Mouse (Mus musculus) heart, embryonic 15.5 days (tissue): Measurements from ENCODE around the gene Sspn. TPM values are rescaled to one million over a fixed set of nuclear protein-coding genes. Genes with fewer than 3 reads are reported as not detected.

Experiments used
- ATAC-seq: fragments of 200-750 bp; cut with Nextera tagmentation; replicated peaks from 2 replicates; pipeline ENCODE4 v1.8.0; 2017; ENCODE audit warnings: low read depth, moderate TSS enrichment; ENCODE audit not compliant: insufficient number of reproducible peaks, insufficient read depth, low FRiP score
- H3K27ac ChIP-seq: fragments of 300-500 bp; sonication (generic); 2 replicates; pipeline ENCODE4 v1.5.1; 2015; ENCODE audit warnings: mild to moderate bottlenecking, inconsistent platforms
- H3K27me3 ChIP-seq: fragments of 300-500 bp; sonication (generic); 2 replicates; pipeline ENCODE4 v1.6.1; 2015; ENCODE audit warnings: inconsistent platforms
- H3K36me3 ChIP-seq: fragments of 300-500 bp; sonication (generic); 2 replicates; pipeline ENCODE4 v1.6.1; 2015; ENCODE audit warnings: mild to moderate bottlenecking, inconsistent platforms
- H3K4me1 ChIP-seq: fragments of 300-500 bp; sonication (generic); replicated peaks from 2 replicates; pipeline ENCODE4 v1.6.1; 2015; ENCODE audit warnings: inconsistent platforms
- H3K4me2 ChIP-seq: fragments of 300-500 bp; sonication (generic); 2 replicates; pipeline ENCODE4 v1.6.1; 2015; ENCODE audit warnings: inconsistent platforms, mild to moderate bottlenecking, moderate library complexity
- H3K4me3 ChIP-seq: fragments of 300-500 bp; sonication (generic); 2 replicates; pipeline ENCODE4 v1.5.1; 2015; ENCODE audit warnings: mild to moderate bottlenecking, inconsistent platforms
- H3K9ac ChIP-seq: fragments of 300-500 bp; sonication (generic); 2 replicates; pipeline ENCODE4 v1.6.1; 2015; ENCODE audit warnings: mild to moderate bottlenecking, inconsistent platforms
- H3K9me3 ChIP-seq: fragments of 300-500 bp; sonication (generic); replicated peaks from 2 replicates; pipeline ENCODE4 v1.6.1; 2016; ENCODE audit warnings: inconsistent platforms
- WGBS: fragments of 180-500 bp; shearing (Covaris S2); methylation state at CpG from one replicate; pipeline ENCODE4 v1.1.7; 2015; ENCODE audit warnings: mixed read lengths; 5-methylcytosine and 5-hydroxymethylcytosine counted together
- polyA plus RNA-seq: library from polyadenylated mRNA; unstranded; fragments of >200 nt; fragmentation: Nextera tagmentation; extraction: Ambion mirVana; gene quantifications from 2 replicates; pipeline ENCODE4 v1.2.1, GENCODE M21; 2015

The Sspn gene
- polyA plus RNA-seq, 1 experiment from 2014 or later = 71.4 TPM

- H3K4me3 ChIP-seq = no peak overlapping the region
- no peaks in the 10 kb centered on the region for H3K36me3 ChIP-seq
- H3K4me2 ChIP-seq = no peak overlapping the region
- WGBS = 36% methylated on average over 3 of the region's 3 CpGs
- no peak overlapping the region for H3K9ac ChIP-seq
- ATAC-seq = no peak
- H3K4me1 ChIP-seq = peaks cover 42% of the 10 kb centered on the region
- H3K27ac ChIP-seq = no peak overlapping the region
- no peaks in the 10 kb centered on the region for H3K9me3 ChIP-seq
- no peaks in the 10 kb centered on the region for H3K27me3 ChIP-seq
Measured at GRCm38 (mm10) chr6:146005935-146006564, 74.6 kb downstream of the Sspn start.

- peaks cover 43% of the 10 kb centered on the region for H3K4me1 ChIP-seq
- no peak overlapping the region for H3K9ac ChIP-seq
- ATAC-seq = no peak
- no peak overlapping the region for H3K4me2 ChIP-seq
- WGBS = 80% methylated on average over 3 of the region's 3 CpGs
- no peaks in the 10 kb centered on the region for H3K9me3 ChIP-seq
- no peak overlapping the region for H3K4me3 ChIP-seq
- H3K36me3 ChIP-seq = no peaks in the 10 kb centered on the region
- H3K27ac ChIP-seq = no peak overlapping the region
- no peaks in the 10 kb centered on the region for H3K27me3 ChIP-seq
Measured at GRCm38 (mm10) chr6:146006753-146007152, 75.3 kb downstream of the Sspn start.

- H3K27ac ChIP-seq = peak overlapping the region; percentile 75
- 19% methylated on average over 5 of the region's 5 CpGs for WGBS
- H3K4me2 ChIP-seq = peak overlapping the region; percentile 27; the same call in 1 of the 2 replicates
- no peaks in the 10 kb centered on the region for H3K36me3 ChIP-seq
- no peaks in the 10 kb centered on the region for H3K9me3 ChIP-seq
- H3K9ac ChIP-seq = no peak overlapping the region
- no peak overlapping the region for H3K4me3 ChIP-seq
- no peaks in the 10 kb centered on the region for H3K27me3 ChIP-seq
- H3K4me1 ChIP-seq = peaks cover 43% of the 10 kb centered on the region
- ATAC-seq = peak; percentile 44; the same call in 1 of the 2 replicates
Measured at GRCm38 (mm10) chr6:146008450-146008981, 77.1 kb downstream of the Sspn start.

- Histone ChIP-seq H3K9me3 (no peaks in the 10 kb centered on the region), H3K4me2 (no peak overlapping the region), H3K9ac (no peak overlapping the region), H3K4me3 (no peak overlapping the region), H3K4me1 (peaks cover 41% of the 10 kb centered on the region), H3K27ac (peak overlapping the region; percentile 75), H3K36me3 (no peaks in the 10 kb centered on the region), H3K27me3 (no peaks in the 10 kb centered on the region)
- WGBS = 77% methylated on average over 10 of the region's 10 CpGs
- ATAC-seq = no peak
Measured at GRCm38 (mm10) chr6:146009163-146009915, 77.9 kb downstream of the Sspn start.

- Histone ChIP-seq H3K27ac (peak overlapping the region; percentile 74), H3K27me3 (no peaks in the 10 kb centered on the region), H3K9me3 (no peaks in the 10 kb centered on the region), H3K9ac (no peak overlapping the region), H3K4me1 (peaks cover 41% of the 10 kb centered on the region), H3K4me3 (no peak overlapping the region), H3K36me3 (no peaks in the 10 kb centered on the region), H3K4me2 (no peak overlapping the region)
- peak; percentile 70 for ATAC-seq
- WGBS = 39% methylated on average over 12 of the region's 12 CpGs
Measured at GRCm38 (mm10) chr6:146010093-146010764, 78.8 kb downstream of the Sspn start.

- Histone ChIP-seq H3K9me3 (no peaks in the 10 kb centered on the region), H3K4me2 (no peak overlapping the region), H3K36me3 (no peaks in the 10 kb centered on the region), H3K9ac (no peak overlapping the region), H3K4me3 (no peak overlapping the region), H3K27ac (no peak overlapping the region), H3K27me3 (no peaks in the 10 kb centered on the region), H3K4me1 (peaks cover 19% of the 10 kb centered on the region)
- ATAC-seq = no peak
- 92% methylated on average over 3 of the region's 3 CpGs for WGBS
Measured at GRCm38 (mm10) chr6:146014312-146014711, 82.9 kb downstream of the Sspn start.

Other genes with a start within 250 kb of the Sspn start
- gene Rassf8, start 184.9 kb upstream of the Sspn start, polyA plus RNA-seq = 10.5 and 12.0 TPM in 2 replicates
- 5.5 and 6.6 TPM in 2 replicates for gene Bhlhe41, start 66.1 kb upstream of the Sspn start, polyA plus RNA-seq